Mouse (Mus musculus) limb, embryonic 10.5 days (tissue): ENCODE results near the gene Cphx2. TPM values are rescaled to one million over a fixed set of nuclear protein-coding genes. Genes with fewer than 3 reads are reported as not detected.
"Not testable (repeated sequence)": the region's sequence is repeated elsewhere in the genome, so short reads cannot be mapped to it uniquely, and the experiment has no call there.

ENCODE experiments used
- DNase-seq: peaks from one replicate; pipeline ENCODE4 v3.0.0-alpha.2; 2017; ENCODE audit warnings: low spot score
- H3K27ac ChIP-seq: fragments of 300-500 bp; sonication (generic); 2 replicates; pipeline ENCODE4 v1.5.1; 2016; ENCODE audit warnings: mild to moderate bottlenecking
- H3K27me3 ChIP-seq: fragments of 300-500 bp; sonication (generic); 2 replicates; pipeline ENCODE4 v1.6.1; 2016; ENCODE audit warnings: low read depth, mild to moderate bottlenecking; ENCODE audit not compliant: poor library complexity, severe bottlenecking
- H3K36me3 ChIP-seq: fragments of 300-500 bp; sonication (generic); 2 replicates; pipeline ENCODE4 v1.6.1; 2016; ENCODE audit warnings: mild to moderate bottlenecking, moderate library complexity
- H3K4me1 ChIP-seq: fragments of 300-500 bp; sonication (generic); 2 replicates; pipeline ENCODE4 v1.6.1; 2016
- H3K4me3 ChIP-seq: fragments of 300-500 bp; sonication (generic); 2 replicates; pipeline ENCODE4 v1.5.1; 2016; ENCODE audit warnings: mild to moderate bottlenecking, moderate library complexity
- H3K9me3 ChIP-seq: fragments of 300-500 bp; sonication (generic); replicated peaks from 2 replicates; pipeline ENCODE4 v1.6.1; 2016; ENCODE audit warnings: mild to moderate bottlenecking
- whole genome bisulfite sequencing: fragments of 180-500 bp; shearing (Covaris S2); methylation state at CpG from one replicate; pipeline ENCODE4 v1.1.7; 2016; 5-methylcytosine and 5-hydroxymethylcytosine counted together
- polyA plus RNA-seq: library from polyadenylated mRNA; unstranded; fragments of >200 nt; fragmentation: Nextera tagmentation; extraction: Ambion mirVana; gene quantifications from 2 replicates; pipeline ENCODE4 v1.2.1, GENCODE M21; 2016

Cphx2 gene
- polyA plus RNA-seq, result not detected in 2 replicates

DNA sequence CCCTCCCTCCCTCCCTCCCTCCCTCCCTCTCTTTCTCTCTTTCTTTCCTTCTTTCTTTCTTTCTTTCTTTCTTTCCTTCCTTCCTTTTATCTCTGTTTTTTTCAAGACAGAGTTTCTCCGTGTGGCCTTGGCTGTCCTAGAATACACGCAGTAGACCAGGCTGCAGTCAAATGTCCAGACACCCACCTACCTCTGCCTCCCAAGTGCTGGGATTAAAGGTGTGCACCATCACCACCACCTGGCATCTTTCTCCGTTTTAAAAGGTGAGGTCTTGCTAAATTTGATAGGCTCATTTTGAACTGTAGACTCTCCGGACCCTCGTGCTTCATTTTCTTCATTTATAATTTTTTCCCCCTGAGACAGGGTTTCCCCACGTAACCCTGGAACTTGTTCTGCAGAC lies at the start of gene Cphx2:
Cphx2 (plus strand) TSS at position 301 of the 400 bp plus-strand sequence.
- not testable (repeated sequence) for H3K4me3 ChIP-seq, DNase-seq, H3K36me3 ChIP-seq, H3K4me1 ChIP-seq, H3K27me3 ChIP-seq, H3K9me3 ChIP-seq, H3K27ac ChIP-seq
- no CpG with 5 or more reads among the region's 6 CpGs for WGBS

DNA sequence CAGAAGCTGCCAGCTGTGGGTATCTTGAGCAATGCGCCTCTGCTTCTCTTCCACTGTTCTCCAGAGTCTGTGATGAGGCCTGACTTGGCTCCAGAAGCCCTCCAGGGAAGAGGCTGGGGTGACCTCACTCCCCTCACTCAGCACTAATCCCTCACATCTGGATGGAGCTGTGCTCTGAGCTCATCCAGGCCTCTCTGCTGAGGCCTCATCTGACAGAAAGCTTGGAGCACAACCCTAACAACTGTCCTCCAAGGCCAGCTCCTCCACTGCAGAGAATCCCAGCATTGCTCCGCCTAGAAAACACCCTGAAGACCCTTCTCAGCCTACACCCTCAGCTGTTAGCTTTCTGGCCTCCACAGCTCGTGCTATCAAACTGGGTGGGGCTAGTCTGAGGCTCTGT lies 47.0 kb upstream of the Cphx2 start:
- no CpG with 5 or more reads among the region's 3 CpGs for WGBS
- not testable (repeated sequence) for H3K27me3 ChIP-seq, H3K27ac ChIP-seq, H3K4me3 ChIP-seq, DNase-seq, H3K4me1 ChIP-seq, H3K36me3 ChIP-seq, H3K9me3 ChIP-seq

DNA sequence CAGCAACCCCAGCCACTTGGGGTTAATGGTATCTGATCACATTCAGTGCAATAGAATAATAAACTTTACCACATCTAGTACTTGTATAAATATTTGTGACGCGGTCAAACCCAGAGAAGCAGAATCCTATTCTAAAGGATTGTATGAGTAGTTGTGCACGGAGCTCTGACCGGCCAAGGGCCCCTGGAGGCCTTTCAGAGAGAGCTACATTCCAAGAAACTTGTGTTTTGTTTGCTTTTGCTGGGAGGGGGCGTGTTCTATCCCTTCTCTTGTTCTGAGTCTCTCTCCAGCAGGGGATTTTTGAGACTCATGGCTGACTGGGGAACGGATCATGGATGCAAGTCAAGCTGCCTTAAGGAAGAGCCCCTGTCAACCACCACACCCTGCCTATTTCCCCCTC lies 45.9 kb upstream of the Cphx2 start:
- WGBS, result no CpG with 5 or more reads among the region's 6 CpGs
- DNase-seq, H3K4me1 ChIP-seq: not testable (repeated sequence)

DNA sequence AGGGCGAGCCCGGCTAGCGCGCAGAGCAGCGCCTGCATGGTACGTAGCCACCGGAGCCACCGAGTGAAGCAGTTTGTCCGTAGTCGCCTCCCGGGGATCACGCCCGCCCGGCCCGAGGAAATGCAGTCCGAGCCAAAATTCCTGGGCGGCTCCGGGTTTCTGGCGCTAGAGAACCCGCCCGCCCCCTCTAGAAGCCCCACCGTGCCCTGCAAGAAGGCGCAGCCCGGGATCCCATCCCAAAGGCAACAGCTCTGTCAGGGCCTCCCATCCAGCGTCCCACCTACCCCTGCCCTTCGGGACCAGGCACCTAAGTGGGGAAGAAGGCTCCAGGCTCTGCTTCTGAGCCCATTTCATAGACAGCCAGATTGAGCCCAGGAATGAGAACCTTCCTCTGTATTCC lies 38.7 kb upstream of the Cphx2 start, which contains the start of gene Gm9780:
Gm9780 (minus strand) TSS at position 101 of the 400 bp plus-strand sequence.
- not testable (repeated sequence) for H3K4me3 ChIP-seq

More for the DNA sequence above, 45.9 kb upstream of the Cphx2 start:
- not testable (repeated sequence) for H3K27me3 ChIP-seq, H3K9me3 ChIP-seq, H3K4me3 ChIP-seq, H3K27ac ChIP-seq, H3K36me3 ChIP-seq

DNA sequence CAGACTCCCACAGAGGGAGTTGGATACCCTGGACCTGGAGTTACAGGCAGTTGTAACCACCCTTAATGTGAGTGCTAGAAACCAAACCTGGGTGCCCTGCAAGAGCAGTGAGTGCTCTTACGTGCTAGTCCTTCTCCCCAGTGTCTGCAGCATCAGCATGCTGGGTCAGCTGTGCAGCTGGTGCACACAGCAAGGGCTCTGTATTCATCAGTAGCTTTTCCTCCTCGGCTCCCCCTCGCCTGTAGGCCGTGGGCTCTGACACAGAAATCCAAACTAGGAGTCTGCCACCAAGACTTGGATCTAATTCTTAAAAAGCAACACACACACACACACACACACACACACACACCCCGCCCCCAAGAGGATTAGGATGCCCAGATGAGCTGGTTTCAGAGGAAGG lies 36.3 kb upstream of the Cphx2 start:
- WGBS, result no CpG with 5 or more reads among the region's 5 CpGs
- not testable (repeated sequence) for H3K36me3 ChIP-seq

More for the DNA sequence above, 38.7 kb upstream of the Cphx2 start, which contains the start of gene Gm9780:
- not testable (repeated sequence) for H3K27me3 ChIP-seq, H3K9me3 ChIP-seq, H3K27ac ChIP-seq, H3K4me1 ChIP-seq, H3K36me3 ChIP-seq, DNase-seq
- WGBS, result no CpG with 5 or more reads among the region's 26 CpGs

DNA sequence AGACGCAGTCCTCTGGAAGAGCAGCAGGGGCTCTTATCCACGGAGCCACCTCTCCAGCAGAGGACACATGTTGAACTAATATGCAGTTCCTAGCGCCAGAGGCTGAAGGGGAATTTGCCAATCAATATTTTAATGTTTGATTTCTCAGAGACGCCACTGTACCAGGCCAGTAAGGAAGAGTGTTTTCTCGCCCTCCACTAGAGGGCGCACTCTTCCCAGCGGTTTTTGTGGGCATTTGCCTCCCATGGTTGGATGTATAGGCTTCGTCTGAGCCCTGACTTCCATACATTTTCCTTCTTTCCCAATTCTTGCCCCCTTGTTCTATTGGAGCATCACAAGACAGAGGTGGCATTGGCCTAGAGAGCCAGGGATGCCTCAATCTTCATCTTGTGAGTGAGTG lies 34.3 kb upstream of the Cphx2 start:
- not testable (repeated sequence) for DNase-seq, H3K36me3 ChIP-seq, H3K4me3 ChIP-seq, H3K4me1 ChIP-seq, H3K27ac ChIP-seq, H3K9me3 ChIP-seq, H3K27me3 ChIP-seq
- no CpG with 5 or more reads among the region's 8 CpGs for WGBS

More for the DNA sequence above, 36.3 kb upstream of the Cphx2 start:
- not testable (repeated sequence) for H3K27ac ChIP-seq, H3K4me1 ChIP-seq, H3K9me3 ChIP-seq, H3K4me3 ChIP-seq, DNase-seq, H3K27me3 ChIP-seq

DNA sequence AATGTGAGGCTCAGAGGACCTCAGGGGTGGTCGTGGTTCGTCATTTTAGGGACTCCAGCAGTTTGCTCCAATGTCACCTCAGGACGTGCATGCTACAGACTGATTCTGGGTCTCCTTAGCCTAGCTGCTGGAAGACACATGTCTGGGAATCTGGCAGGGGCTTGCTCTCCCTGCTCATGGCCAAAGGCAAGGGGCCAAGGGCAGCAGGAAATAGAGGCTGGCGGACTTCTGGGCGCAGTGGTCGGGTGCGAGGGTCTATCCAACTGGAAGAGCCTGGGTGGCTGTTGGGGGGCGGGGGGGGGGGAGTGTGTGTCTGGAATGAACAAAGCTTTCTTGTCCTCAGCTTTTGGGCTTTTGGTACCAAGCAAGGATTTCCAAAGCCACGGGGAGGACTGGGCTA lies 32.5 kb upstream of the Cphx2 start:
- H3K27me3 ChIP-seq, H3K4me3 ChIP-seq, DNase-seq, H3K4me1 ChIP-seq, H3K27ac ChIP-seq, H3K36me3 ChIP-seq, H3K9me3 ChIP-seq: not testable (repeated sequence)
- WGBS, result no CpG with 5 or more reads among the region's 9 CpGs

DNA sequence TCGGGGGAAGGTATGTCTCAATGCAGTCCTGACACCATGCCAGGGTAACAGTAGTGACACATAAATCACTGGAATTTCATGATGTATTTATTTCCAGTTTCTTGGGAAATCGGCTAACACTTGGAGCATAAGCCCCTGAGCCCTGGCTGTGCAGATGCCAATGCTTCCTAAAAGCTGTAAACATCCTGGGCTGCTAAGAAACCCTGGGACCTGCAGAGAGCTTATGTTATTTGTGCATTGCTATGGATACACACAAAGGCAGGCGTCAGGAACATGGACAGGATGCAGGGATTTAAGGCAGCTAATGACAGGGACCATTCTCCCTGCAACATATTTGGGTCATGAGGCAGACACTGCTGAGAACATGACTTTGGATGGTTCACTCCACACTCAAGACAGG lies 23.1 kb upstream of the Cphx2 start:
- not testable (repeated sequence) for H3K27ac ChIP-seq, H3K4me1 ChIP-seq, H3K9me3 ChIP-seq, H3K36me3 ChIP-seq, H3K4me3 ChIP-seq, H3K27me3 ChIP-seq, DNase-seq
- no CpG with 5 or more reads among the region's 3 CpGs for WGBS

DNA sequence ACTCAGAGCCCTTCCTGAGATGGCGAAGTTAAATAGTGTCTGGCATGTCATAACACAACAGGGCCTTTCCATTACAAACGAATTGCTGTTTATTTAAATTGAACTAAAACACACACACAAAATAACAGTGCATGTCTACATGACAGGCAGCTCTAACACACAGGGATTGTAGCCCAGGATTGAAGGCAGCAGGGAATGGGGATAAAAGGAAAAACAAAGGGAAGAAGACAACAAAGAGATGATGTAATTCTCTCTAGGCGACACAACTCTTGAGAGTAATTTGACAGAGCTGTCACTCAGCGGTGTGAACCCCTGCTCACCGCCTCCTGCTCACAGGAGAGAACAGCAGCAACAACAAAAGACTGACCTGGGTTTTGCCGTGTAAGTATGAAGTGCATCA lies 22.0 kb upstream of the Cphx2 start:
- H3K27ac ChIP-seq, H3K4me1 ChIP-seq, H3K36me3 ChIP-seq, H3K4me3 ChIP-seq, H3K27me3 ChIP-seq, H3K9me3 ChIP-seq, DNase-seq: not testable (repeated sequence)
- no CpG with 5 or more reads among the region's 6 CpGs for WGBS

DNA sequence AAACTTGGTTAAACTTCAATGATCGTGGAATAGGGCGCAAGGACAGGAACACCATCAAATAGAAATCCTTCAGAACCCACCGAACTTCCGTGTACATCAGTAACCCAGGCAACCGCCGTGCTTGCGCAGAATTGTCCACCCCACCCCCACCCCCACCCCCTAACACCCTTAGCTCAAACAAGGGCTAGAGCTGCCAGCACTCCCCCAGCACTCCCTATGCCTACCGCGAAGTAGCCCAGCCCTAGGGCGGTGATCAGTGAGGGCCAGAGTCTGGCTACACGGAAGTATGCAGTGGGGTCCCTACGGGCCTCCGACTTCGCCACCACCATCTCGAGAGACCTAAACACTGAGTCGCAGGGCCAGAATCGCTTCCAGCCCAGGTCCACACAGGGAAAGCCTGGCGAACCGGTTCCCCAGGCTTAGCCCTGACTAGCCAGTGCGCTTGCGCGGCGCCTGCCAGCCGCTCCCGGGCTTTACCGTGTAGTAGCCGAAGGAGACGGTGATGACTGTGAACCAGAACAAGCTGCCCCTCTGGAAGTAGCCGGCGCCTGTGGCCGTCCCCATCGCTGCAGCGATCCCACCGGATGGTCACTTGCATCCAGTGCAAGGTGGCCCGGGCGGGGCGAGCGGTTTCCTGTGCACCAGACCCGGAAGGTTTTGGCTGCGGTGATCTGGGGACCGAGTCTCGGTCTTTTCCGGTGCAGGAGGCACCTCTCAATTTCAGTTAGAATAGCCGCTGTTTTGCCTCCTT lies 14.6 kb upstream of the Cphx2 start:
- H3K4me3 ChIP-seq, H3K27ac ChIP-seq, H3K27me3 ChIP-seq, H3K4me1 ChIP-seq, H3K36me3 ChIP-seq, DNase-seq, H3K9me3 ChIP-seq: not testable (repeated sequence)
- WGBS, result no CpG with 5 or more reads among the region's 44 CpGs

DNA sequence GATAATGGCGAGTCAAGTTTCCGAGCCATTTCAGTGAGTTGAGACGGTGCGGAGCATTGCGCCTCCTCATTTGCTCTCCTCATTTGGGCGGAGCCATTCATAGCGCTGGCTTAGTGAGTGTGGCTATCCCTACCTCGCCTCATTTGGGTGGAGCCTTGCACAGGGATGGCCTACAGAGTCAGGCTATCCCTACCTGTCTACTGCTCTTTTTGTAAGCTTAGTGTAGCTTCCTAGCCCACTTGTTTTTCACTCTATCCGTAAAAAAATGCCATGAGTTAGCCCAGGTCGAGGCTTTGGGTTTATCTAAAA lies 14.0 kb upstream of the Cphx2 start, which contains the start of gene Tmem254c:
Tmem254c (minus strand) TSS at position 31 of the 309 bp plus-strand sequence.
- not testable (repeated sequence) for H3K9me3 ChIP-seq, DNase-seq, H3K4me3 ChIP-seq, H3K27me3 ChIP-seq, H3K4me1 ChIP-seq, H3K27ac ChIP-seq, H3K36me3 ChIP-seq
- WGBS, result no CpG with 5 or more reads among the region's 10 CpGs

DNA sequence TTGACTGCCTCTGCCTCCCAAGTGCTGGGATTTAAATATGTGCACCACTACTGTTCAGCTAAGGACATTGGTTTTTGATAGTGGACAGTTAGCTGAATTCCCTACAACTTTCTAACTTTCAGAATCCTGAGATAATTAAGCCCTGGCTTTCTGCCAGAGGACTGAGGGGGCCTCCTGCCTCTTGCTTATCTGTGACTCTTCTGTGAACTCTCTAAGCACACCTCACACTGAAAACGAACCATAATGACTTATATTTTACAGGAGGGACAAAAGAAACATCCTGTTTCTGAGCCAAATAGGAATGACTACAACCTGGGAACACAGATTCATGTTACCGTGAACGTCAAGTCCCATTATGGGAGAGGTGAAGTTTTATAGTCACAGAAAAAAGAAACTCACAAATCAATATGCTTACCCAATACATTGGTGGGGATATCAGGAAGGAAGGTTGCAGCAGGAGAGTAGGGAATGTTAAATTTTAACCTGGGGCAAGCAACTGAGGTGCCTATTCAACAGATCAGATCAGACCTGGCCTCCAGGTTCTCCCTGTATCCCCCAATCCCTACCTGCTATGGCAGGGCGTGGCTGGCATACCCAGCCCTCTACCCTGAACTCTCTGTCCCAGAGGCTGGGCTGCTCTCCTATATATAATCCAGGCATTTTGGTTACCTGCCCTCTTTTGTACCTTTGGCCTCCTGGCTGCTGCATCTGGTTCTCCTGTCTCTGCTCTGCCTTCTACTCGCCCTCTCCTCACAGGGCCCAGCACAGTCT lies 4.5 kb upstream of the Cphx2 start:
- not testable (repeated sequence) for H3K9me3 ChIP-seq, H3K4me1 ChIP-seq, H3K36me3 ChIP-seq, H3K27me3 ChIP-seq, DNase-seq, H3K27ac ChIP-seq, H3K4me3 ChIP-seq
- WGBS, result no CpG with 5 or more reads among the region's 5 CpGs

DNA sequence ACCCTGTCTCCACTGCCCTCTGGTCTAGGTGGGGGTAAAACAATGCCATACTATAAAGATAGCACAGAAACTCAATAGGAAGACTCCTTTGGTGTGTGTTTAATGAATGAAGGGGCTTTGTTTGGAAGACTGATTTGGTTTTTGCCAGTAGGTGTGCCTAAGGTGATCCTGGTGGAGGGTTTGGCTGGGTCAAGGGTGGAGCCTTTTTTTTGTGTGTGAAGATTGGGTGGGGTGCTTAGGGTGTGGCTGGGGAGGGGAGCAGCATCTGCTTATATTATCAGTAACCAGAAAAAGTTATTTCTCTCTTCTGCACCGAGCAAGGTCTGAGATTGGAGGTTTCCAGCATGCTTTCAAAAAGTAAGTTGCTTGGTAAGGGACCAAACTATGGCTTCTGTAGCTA lies 681 bp downstream of the Cphx2 start, which contains the start of gene Cphx3:
Cphx3 (plus strand) TSS at position 301 of the 400 bp plus-strand sequence.
- not testable (repeated sequence) for H3K4me3 ChIP-seq, H3K9me3 ChIP-seq, H3K27me3 ChIP-seq, DNase-seq, H3K4me1 ChIP-seq, H3K27ac ChIP-seq, H3K36me3 ChIP-seq
- no CpG with 5 or more reads among the region's 1 CpGs for WGBS
